Mouse (Mus musculus): ENCODE measurements around the gene Lyrm7.

- TF ChIP-seq CTCF (IDR thresholded peaks at IDR 0.05; ENCODE audit: borderline replicate concordance, control insufficient read depth, extremely low read depth, insufficient read depth, low read length, poor library complexity) (no peak), POLR2A (IDR thresholded peaks at IDR 0.05; ENCODE audit: control insufficient read depth, extremely low read depth, insufficient read depth, low read length, poor library complexity) (no peak)
Measured at GRCm38 (mm10) chr11:54902333-54903323, 41.9 kb upstream of the Lyrm7 start, which contains the start of gene Gpx3.
